Mouse (Mus musculus) forebrain, embryonic 16.5 days (tissue): Measurements from ENCODE around the gene Klk1b16. TPM values are rescaled to one million over a fixed set of nuclear protein-coding genes. Genes with fewer than 3 reads are reported as not detected.
"Not testable (repeated sequence)": the region's sequence is repeated elsewhere in the genome, so short reads cannot be mapped to it uniquely, and the experiment has no call there.

Experiments
- ATAC-seq: fragments of 200-750 bp; cut with Nextera tagmentation; 2 replicates; pipeline ENCODE4 v1.8.0; 2017; ENCODE audit warnings: mild to moderate bottlenecking, moderate library complexity
- H3K27ac ChIP-seq: fragments of 300-500 bp; sonication (generic); 2 replicates; pipeline ENCODE4 v1.5.1; 2014; ENCODE audit warnings: low read length, control low read depth
- H3K27me3 ChIP-seq: fragments of 300-500 bp; sonication (generic); replicated peaks from 2 replicates; pipeline ENCODE4 v1.6.1; 2014; ENCODE audit warnings: low read length; ENCODE audit not compliant: control insufficient read depth, insufficient read depth
- H3K36me3 ChIP-seq: fragments of 300-500 bp; sonication (generic); 2 replicates; pipeline ENCODE4 v1.6.1; 2014; ENCODE audit not compliant: control insufficient read depth, insufficient read depth
- H3K4me1 ChIP-seq: fragments of 300-500 bp; sonication (generic); replicated peaks from 2 replicates; pipeline ENCODE4 v1.6.1; 2014; ENCODE audit warnings: low read length; ENCODE audit not compliant: control insufficient read depth, insufficient read depth
- H3K4me2 ChIP-seq: fragments of 300-500 bp; sonication (generic); 2 replicates; pipeline ENCODE4 v1.6.1; 2014; ENCODE audit warnings: mild to moderate bottlenecking, low read length, control low read depth
- H3K4me3 ChIP-seq: fragments of 300-500 bp; sonication (generic); replicated peaks from 2 replicates; pipeline ENCODE4 v1.5.1; 2014; ENCODE audit warnings: mild to moderate bottlenecking, low read length, control low read depth
- H3K9ac ChIP-seq: fragments of 300-500 bp; sonication (generic); replicated peaks from 2 replicates; pipeline ENCODE4 v1.6.1; 2014; ENCODE audit warnings: low read depth, low read length, control low read depth
- H3K9me3 ChIP-seq: fragments of 300-500 bp; sonication (generic); 2 replicates; pipeline ENCODE4 v1.6.1; 2016; ENCODE audit warnings: low read length; ENCODE audit not compliant: control insufficient read depth
- WGBS: fragments of 180-500 bp; shearing (Covaris S2); extraction: QIAGEN DNeasy Blood & Tissue Kit; methylation state at CpG from one replicate; pipeline ENCODE4 v1.1.7; 2014; 5-methylcytosine and 5-hydroxymethylcytosine counted together
- polyA plus RNA-seq: library from polyadenylated mRNA; unstranded; fragments of >200 nt; fragmentation: Nextera tagmentation; extraction: Ambion mirVana; gene quantifications from 2 replicates; pipeline ENCODE4 v1.2.1, GENCODE M21; 2015

Gene Klk1b16
- not detected in 2 replicates for polyA plus RNA-seq

GRCm38 (mm10) chr7:44136467-44136866, at the start of gene Klk1b16:
Gene Klk1b16, plus strand, starts transcription at chr7:44136767.
- Histone ChIP-seq H3K27ac (no peak within 1 kb of the TSS), H3K27me3 (no peaks in the 10 kb centered on the region), H3K36me3 (no peaks in the 10 kb centered on the region), H3K9ac (no peak within 1 kb of the TSS), H3K4me2 (no peak within 1 kb of the TSS), H3K4me1 (no peaks in the 10 kb centered on the region), H3K4me3 (no peak within 1 kb of the TSS), H3K9me3 (no peaks in the 10 kb centered on the region)
- ATAC-seq: no peak
- 91% methylated on average over 3 of the region's 3 CpGs for WGBS

GRCm38 (mm10) chr7:44096111-44096510, 40.5 kb upstream of the Klk1b16 start:
- no peaks in the 10 kb centered on the region for H3K4me1 ChIP-seq
- ATAC-seq: no peak

GRCm38 (mm10) chr7:44102028-44102427, 34.5 kb upstream of the Klk1b16 start, which contains the start of gene Klk1b21:
Gene Klk1b21, plus strand, starts transcription at chr7:44102328.
- H3K9ac ChIP-seq, H3K27me3 ChIP-seq, H3K4me2 ChIP-seq, H3K27ac ChIP-seq, H3K4me1 ChIP-seq, ATAC-seq, H3K9me3 ChIP-seq, H3K36me3 ChIP-seq, H3K4me3 ChIP-seq: not testable (repeated sequence)
- 94% methylated on average over 3 of the region's 3 CpGs for WGBS

More at GRCm38 (mm10) chr7:44096111-44096510, 40.5 kb upstream of the Klk1b16 start:
- Histone ChIP-seq H3K9me3 (no peaks in the 10 kb centered on the region), H3K9ac (no peak overlapping the region), H3K27ac (no peak overlapping the region), H3K4me3 (no peak overlapping the region), H3K4me2 (no peak overlapping the region), H3K36me3 (no peaks in the 10 kb centered on the region), H3K27me3 (no peaks in the 10 kb centered on the region)
- 81% methylated on average over 1 of the region's 1 CpGs for WGBS

GRCm38 (mm10) chr7:44112373-44112772, 24.2 kb upstream of the Klk1b16 start, which contains the start of gene Klk1b22:
Gene Klk1b22, plus strand, starts transcription at chr7:44112673.
- Histone ChIP-seq H3K9ac (no peak within 1 kb of the TSS), H3K36me3 (no peaks in the 10 kb centered on the region), H3K27me3 (no peaks in the 10 kb centered on the region), H3K4me2 (no peak within 1 kb of the TSS), H3K4me1 (no peaks in the 10 kb centered on the region), H3K9me3 (no peaks in the 10 kb centered on the region), H3K4me3 (no peak within 1 kb of the TSS), H3K27ac (no peak within 1 kb of the TSS)
- ATAC-seq: no peak
- WGBS: 73% methylated on average over 4 of the region's 4 CpGs

- Histone ChIP-seq H3K4me3 (no peak overlapping the region), H3K27ac (no peak overlapping the region), H3K9me3 (no peaks in the 10 kb centered on the region), H3K36me3 (no peaks in the 10 kb centered on the region), H3K4me2 (no peak overlapping the region), H3K9ac (no peak overlapping the region), H3K27me3 (no peaks in the 10 kb centered on the region), H3K4me1 (no peaks in the 10 kb centered on the region)
- ATAC-seq: no peak
- 81% methylated on average over 6 of the region's 6 CpGs for WGBS
These were observed 13.1 kb upstream of the Klk1b16 start for GRCm38 (mm10) chr7:44123445-44123844.

- Histone ChIP-seq H3K27ac (no peak overlapping the region), H3K9ac (no peak overlapping the region), H3K27me3 (no peaks in the 10 kb centered on the region), H3K4me3 (no peak overlapping the region), H3K4me2 (no peak overlapping the region), H3K9me3 (no peaks in the 10 kb centered on the region), H3K4me1 (no peaks in the 10 kb centered on the region), H3K36me3 (no peaks in the 10 kb centered on the region)
- ATAC-seq: no peak
- WGBS: 16% methylated on average over 9 of the region's 9 CpGs
These were observed 42.9 kb downstream of the Klk1b16 start for GRCm38 (mm10) chr7:44179299-44180045.

GRCm38 (mm10) chr7:44186516-44186915, 49.9 kb downstream of the Klk1b16 start:
- WGBS: 67% methylated on average over 8 of the region's 8 CpGs

GRCm38 (mm10) chr7:44187936-44188335, 51.4 kb downstream of the Klk1b16 start, which contains the start of gene Klk1b24:
Gene Klk1b24, plus strand, starts transcription at chr7:44188236.
- H3K4me2 ChIP-seq, H3K4me1 ChIP-seq, H3K36me3 ChIP-seq, H3K27me3 ChIP-seq, H3K9me3 ChIP-seq, H3K9ac ChIP-seq, H3K27ac ChIP-seq, H3K4me3 ChIP-seq, ATAC-seq: not testable (repeated sequence)

More at GRCm38 (mm10) chr7:44186516-44186915, 49.9 kb downstream of the Klk1b16 start:
- H3K4me3 ChIP-seq, H3K27me3 ChIP-seq, H3K27ac ChIP-seq, H3K36me3 ChIP-seq, ATAC-seq, H3K9me3 ChIP-seq, H3K4me1 ChIP-seq, H3K9ac ChIP-seq, H3K4me2 ChIP-seq: not testable (repeated sequence)
